Mouse (Mus musculus): ENCODE data around the gene Cnih3.

Cnih3 gene

DNA sequence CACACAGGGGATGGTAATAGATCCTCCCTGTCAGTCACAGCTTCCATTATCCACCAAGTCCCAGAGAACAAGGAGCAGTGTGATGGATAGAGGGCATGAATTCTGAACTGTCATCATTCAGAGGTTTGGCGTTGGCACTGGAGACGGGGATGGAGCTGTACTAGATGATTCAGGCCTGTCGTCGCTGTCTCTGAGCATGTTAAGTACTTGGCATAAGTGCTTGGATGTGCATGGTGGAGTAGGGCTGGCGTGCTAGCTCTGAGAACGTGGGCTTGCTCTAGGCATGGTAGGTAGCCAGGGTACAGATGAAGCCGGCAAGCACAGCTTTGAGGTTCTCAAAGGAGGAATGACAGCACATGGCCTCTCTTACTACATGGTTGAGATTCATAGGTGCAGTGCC is 95.6 kb downstream of the Cnih3 start:
- no peak for DNase-seq (ENCODE audit: low spot score)

DNA sequence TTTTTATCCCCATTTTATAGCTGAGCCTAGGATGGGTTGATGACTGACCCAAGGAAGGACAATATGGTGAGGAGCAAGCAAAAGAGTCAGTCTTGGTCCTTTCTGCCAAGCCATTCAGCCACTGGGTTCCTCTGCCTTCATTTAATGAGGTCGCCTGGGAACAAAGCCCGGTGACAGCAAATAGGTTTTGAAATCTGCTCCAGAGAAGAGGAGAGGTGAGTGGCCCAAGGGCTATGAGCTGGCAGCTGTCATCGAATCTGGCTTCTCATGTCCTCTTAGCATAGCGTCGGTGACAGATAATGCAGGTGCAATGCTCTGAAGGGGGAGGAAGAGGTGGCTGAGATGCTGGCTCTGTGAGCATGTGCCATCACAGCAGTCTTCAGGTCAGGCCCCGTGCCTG is 100.7 kb downstream of the Cnih3 start:
- no peak for DNase-seq (ENCODE audit: low spot score)

- no peak for DNase-seq (ENCODE audit: low spot score)
Measured at GRCm38 (mm10) chr1:181456911-181457310, 104.5 kb downstream of the Cnih3 start.

DNA sequence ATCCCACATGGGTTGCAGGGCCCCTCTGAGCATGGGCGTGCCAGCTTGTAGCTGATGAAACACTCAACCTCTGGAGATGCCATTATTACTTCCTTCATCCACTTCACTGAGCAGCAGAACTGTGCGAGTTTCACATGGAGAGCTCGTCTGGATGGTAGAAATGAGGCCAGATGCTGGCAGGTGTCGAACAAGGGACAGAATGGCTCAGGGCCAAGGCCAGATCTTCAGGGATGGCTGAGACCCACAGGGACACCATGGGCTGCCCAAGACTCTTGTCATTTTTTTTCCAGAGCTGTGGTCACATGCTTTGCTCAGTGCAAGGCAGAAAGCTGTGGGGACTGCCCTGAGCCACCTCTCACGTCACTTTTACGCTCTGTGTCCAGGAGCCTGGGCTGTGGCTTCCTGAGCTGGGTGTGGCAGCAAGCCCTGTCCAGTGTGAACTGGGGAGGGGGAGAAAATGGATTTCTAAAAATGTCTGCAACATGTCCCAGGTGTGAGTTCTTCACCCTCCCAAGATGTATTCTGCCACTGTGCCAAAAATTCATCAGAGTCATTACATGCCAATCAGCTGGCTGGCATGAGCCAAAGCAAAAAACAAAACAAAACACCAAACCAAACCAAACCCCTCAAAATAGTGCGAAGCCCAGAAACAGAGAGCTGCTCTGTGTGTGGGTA is 107.1 kb downstream of the Cnih3 start:
- DNase-seq (ENCODE audit: low spot score): no peak

DNA sequence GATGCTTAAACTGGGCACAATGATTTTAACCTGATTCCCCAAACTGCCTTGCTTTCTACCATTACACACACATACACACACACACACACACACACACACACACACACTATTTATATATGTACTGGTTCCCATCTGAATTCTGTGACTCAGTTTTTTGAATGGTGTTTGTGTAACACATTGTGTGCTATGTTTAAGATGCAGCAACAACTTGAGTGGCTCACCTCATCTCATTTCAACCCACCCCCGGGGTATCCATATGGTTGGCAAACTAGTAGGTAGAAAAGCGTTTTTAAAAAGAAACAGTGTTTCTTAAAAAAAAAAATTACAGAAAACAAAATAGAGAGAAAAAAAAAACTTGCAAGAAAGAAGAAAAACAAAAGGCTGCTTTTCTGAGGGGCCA is 107.9 kb downstream of the Cnih3 start:
- DNase-seq (ENCODE audit: low spot score): no peak

- no peak for DNase-seq (ENCODE audit: low spot score)
Measured at GRCm38 (mm10) chr1:181461484-181461883, 109.1 kb downstream of the Cnih3 start.

- no peak for DNase-seq (ENCODE audit: low spot score)
Measured at GRCm38 (mm10) chr1:181462051-181462905, 109.8 kb downstream of the Cnih3 start.

- no peak for DNase-seq (ENCODE audit: low spot score)
Measured at GRCm38 (mm10) chr1:181462906-181463179, 110.4 kb downstream of the Cnih3 start.

DNA sequence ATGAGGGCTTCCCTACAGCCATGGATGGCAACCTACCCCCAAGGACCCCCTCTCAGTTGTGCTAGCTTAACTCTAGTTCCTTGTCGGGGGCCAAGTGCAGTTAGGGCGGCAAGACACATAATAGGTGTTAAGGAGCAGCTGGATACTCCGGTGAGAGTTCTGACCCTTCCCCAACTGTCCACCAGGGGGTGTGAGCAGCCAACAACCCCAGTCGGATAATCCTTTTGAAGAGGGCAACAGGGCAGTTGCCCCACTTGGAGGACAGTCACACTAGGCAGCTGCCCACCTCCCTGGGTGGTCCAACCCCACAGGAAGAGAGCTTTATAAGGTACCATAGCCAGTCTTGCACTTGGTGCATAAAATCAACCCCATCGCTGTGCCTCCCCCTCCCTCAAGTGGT is 112.6 kb downstream of the Cnih3 start:
- DNase-seq (ENCODE audit: low spot score): no peak

- DNase-seq (ENCODE audit: low spot score): no peak
Measured at GRCm38 (mm10) chr1:181466040-181466439, 113.6 kb downstream of the Cnih3 start.

GRCm38 (mm10) chr1:181466601-181467320 is 114.3 kb downstream of the Cnih3 start:
- no peak for DNase-seq (ENCODE audit: low spot score)

DNA sequence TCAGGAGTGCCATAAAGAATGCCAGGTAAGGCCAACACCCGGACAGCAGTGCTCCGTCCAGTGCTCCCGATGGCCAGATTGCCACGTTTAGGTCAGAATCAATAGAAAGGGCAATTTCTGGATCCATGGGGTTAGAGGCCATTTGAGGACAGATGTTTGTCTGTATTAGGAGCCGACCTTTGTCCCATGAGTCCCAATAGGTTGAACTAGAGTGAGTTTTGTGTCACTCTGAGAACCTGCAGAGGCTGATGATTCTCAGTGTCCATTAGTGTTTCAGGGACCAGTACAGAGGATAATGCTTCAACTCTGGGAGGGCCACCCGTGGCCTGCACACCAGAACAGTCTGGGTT is 114.9 kb downstream of the Cnih3 start:
- no peak for DNase-seq (ENCODE audit: low spot score)

DNA sequence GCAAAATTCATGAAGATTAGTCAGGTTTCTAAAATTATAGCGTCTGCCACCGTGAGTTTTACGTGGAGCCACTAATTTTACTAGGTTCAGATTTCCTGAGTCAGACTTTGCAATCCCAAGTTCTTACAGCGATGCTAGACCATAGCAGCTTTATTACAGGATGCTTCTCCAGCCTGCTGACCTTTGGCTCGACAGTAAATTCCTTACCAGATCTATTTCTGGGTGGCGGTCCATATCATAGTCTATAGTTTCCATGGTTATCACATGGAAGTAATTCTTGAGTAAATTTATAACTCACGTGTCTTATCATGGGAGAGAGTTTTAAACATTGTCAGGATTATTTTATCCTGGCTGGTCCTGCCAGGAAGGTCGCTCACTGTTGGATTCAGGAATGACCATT is 117.0 kb downstream of the Cnih3 start:
- DNase-seq (ENCODE audit: low spot score): no peak

DNA sequence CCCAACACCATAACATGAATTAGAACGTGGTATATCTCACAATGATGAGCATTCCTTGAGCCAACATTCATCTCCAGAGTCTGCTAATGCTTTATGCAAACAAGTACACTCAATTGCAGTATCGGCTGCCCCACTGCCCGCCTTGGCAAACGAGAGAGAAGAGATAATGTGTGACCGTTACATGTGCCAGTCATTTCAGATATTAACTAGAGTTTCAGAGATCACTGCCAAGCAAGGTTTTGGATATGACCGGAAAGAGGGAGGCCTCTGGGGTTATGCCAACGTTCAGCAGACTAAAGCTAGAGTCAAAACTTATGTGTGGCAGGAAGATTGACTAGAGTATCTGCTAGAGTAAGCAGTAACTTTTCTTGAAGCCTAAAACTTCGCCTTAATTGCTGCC is 123.7 kb downstream of the Cnih3 start:
- DNase-seq (ENCODE audit: low spot score): no peak

- DNase-seq (ENCODE audit: low spot score): no peak
Measured at GRCm38 (mm10) chr1:181476557-181476956, 124.1 kb downstream of the Cnih3 start.

DNA sequence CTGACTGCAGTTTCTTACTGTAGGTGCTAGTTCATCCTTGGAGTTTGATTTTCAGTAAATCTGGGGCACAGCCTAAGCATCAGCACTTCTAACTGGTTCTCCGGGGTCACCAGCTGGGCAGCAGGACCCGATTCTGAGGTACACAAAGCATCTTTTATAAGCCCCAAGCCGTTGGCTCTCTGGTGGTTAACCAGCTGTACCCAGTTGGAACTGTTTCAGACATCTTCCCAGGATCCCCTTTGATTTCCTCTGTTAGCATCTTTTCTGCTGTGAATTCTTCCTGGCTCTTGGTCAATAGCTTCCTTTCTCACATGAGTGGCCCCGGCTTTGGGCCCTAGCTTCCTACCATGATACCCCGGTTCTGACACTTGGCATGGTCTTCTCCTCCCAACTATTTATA is 132.3 kb downstream of the Cnih3 start:
- DNase-seq (ENCODE audit: low spot score): no peak

GRCm38 (mm10) chr1:181503471-181503870 is 151.0 kb downstream of the Cnih3 start:
- no peak for DNase-seq (ENCODE audit: low spot score)

DNA sequence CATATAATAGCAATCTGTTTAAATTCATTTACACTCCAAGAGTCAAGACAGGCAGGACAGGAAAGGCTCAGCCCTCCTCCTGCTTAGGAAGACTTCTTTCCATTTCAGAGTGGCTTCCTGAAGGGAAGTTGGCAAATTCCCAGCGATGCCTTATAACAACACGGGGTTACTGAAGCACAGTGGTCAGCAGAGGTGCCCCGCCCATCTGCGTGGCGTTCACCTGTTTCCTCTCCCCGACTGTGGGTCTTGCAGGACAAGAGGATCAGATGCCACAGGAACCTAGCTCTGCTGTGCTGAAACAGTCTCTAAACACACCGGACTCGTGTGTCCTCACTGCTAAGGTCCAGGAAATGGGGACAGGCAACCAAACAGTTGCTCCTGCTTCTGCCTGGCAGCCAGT is 152.9 kb downstream of the Cnih3 start:
- DNase-seq (ENCODE audit: low spot score): no peak
